Mouse (Mus musculus): ENCODE measurements around the gene Kif7.

GRCm38 (mm10) chr7:79734563-79734962 is 19.0 kb upstream of the Kif7 start:
- no peak for TF ChIP-seq POLR2A (IDR thresholded peaks at IDR 0.05; ENCODE audit: low read depth, low read length)
- TF ChIP-seq MAFK (IDR thresholded peaks at IDR 0.05; ENCODE audit: insufficient replicate concordance, low read length): no peak
- TF ChIP-seq MXI1 (IDR thresholded peaks at IDR 0.05; ENCODE audit: low read depth, low read length): no peak
- TF ChIP-seq HCFC1 (IDR thresholded peaks at IDR 0.05; ENCODE audit: low read depth, low read length): no peak
- TF ChIP-seq CTCF (conservative IDR thresholded peaks at IDR 0.05 in 1 of 2, IDR thresholded peaks at IDR 0.05 in 1 of 2; ENCODE audit: low read depth in 2 of 2, low read length in 2 of 2): no peak
- TF ChIP-seq USF1 (IDR thresholded peaks at IDR 0.05; ENCODE audit: low read depth, low read length): no peak

Data from CH12.LX (cell line).